Mouse (Mus musculus): Measurements from ENCODE around the gene Bmp15. TPM values are rescaled to one million over a fixed set of nuclear protein-coding genes. Genes with fewer than 3 reads are reported as not detected.

The Bmp15 gene
- polyA plus RNA-seq (2012; rRNA removed): 0.15 and 0.18 TPM in 2 replicates

GRCm38 (mm10) chrX:6320621-6321020 lies at the start of gene Bmp15:
Gene Bmp15 (minus strand): TSS chrX:6320721.

Other genes with a start within 250 kb of the Bmp15 start
- gene AU022751, start 237.3 kb downstream of the Bmp15 start, polyA plus RNA-seq (2012; rRNA removed): 0.40 and 0.49 TPM in 2 replicates
- gene Nudt10, start 147.7 kb downstream of the Bmp15 start, polyA plus RNA-seq (2012; rRNA removed): 44.7 and 45.1 TPM in 2 replicates
- 1.6 and 1.9 TPM in 2 replicates for gene Shroom4, start 79.1 kb upstream of the Bmp15 start, polyA plus RNA-seq (2012; rRNA removed)